Mouse (Mus musculus) gastrocnemius, postnatal 25 days (tissue): ENCODE results near the gene Ppp1cb. TPM values are rescaled to one million over a fixed set of nuclear protein-coding genes. Genes with fewer than 3 reads are reported as not detected.
"Not testable (repeated sequence)": the region's sequence is repeated elsewhere in the genome, so short reads cannot be mapped to it uniquely, and the experiment has no call there.

Experiments
- DNase-seq: peaks from one replicate; pipeline ENCODE4 v3.0.0; 2022
- long read RNA-seq, 2 experiments: library from polyadenylated mRNA; stranded (forward); transcript quantifications; one replicate each; pipeline ENCODE4 v2.0.0; 2021
- total RNA-seq, 2 experiments: library from RNA; stranded (reverse); gene quantifications; 1 replicate in 1 of 2; 2 replicates in 1 of 2; pipeline ENCODE4 v1.2.3; 2021

Gene Ppp1cb
- 100 to 1,000 TPM; 407 TPM for total RNA-seq
- long read RNA-seq, experiment 1, full-length matches to known transcripts, result 121 of 146 reads
- long read RNA-seq, experiment 1, partial matches to known transcripts, result 4 of 146 reads
- long read RNA-seq, experiment 1, other reads (novel, unspliced or antisense), result 21 of 146 reads
- long read RNA-seq, experiment 2, full-length matches to known transcripts, result 318 of 344 reads
- long read RNA-seq, experiment 2, partial matches to known transcripts, result 11 of 344 reads
- long read RNA-seq, experiment 2, other reads (novel, unspliced or antisense), result 15 of 344 reads

DNA sequence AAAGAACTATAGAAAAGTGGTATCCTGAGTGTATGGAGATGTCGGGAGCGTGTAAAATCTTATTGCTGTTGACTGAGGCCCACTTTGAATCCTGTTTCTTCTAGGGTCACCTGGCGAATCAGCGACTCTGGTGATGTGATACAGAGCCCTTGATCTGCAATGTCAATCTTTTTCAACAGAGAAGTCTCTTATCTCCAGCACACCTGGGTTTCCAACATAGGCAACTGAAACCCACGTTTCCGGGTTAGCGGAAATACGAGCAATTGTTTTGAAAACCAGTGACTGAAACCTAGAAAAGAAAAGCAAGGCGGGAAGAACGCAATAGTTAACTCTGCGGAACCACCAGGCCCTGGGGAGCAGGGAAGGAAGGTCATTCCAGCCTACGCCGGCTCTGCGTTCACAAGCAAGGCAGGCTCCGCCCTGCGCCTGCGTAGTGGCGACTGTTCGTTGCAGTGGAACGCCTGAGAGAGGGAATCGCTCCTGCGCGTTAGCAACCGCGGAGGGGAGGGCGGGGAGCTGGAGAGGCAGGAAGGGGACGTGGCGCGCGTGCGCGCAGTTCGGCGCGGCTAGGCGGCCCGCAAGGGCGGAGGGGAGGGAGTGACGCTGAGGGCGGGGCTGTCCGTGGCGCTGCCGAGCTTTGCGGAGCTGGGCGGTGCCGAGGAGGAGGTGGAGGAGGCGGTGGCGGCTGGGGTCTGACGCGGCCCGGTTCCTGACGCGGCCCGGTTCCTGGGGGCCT, at the start of gene Ppp1cb:
Gene Ppp1cb, plus strand, starts transcription at position 436 of the 736 bp plus-strand sequence.
- peak; percentile 99 for DNase-seq

DNA sequence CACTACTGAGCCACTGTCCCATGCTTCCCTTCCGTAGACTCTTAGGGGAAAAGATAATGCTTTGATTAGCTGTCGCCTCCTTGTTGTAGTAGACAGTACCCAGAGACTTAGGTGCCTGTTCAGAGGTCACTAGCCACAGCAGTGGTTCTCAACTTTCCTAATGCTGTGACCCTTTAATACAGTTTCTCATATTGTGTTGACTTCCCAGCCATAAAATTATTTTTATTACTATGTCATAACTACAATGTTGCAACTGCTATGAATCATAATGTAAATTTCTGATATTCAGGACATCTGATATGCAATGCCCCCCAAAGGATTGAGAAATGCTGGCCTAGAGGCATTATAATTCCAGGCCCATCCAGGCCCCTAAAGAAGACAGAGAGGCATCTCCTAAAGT, 48.9 kb upstream of the Ppp1cb start:
- no peak for DNase-seq

- DNase-seq, result no peak
Measured at GRCm38 (mm10) chr5:32410954-32411688, 47.5 kb upstream of the Ppp1cb start.

DNA sequence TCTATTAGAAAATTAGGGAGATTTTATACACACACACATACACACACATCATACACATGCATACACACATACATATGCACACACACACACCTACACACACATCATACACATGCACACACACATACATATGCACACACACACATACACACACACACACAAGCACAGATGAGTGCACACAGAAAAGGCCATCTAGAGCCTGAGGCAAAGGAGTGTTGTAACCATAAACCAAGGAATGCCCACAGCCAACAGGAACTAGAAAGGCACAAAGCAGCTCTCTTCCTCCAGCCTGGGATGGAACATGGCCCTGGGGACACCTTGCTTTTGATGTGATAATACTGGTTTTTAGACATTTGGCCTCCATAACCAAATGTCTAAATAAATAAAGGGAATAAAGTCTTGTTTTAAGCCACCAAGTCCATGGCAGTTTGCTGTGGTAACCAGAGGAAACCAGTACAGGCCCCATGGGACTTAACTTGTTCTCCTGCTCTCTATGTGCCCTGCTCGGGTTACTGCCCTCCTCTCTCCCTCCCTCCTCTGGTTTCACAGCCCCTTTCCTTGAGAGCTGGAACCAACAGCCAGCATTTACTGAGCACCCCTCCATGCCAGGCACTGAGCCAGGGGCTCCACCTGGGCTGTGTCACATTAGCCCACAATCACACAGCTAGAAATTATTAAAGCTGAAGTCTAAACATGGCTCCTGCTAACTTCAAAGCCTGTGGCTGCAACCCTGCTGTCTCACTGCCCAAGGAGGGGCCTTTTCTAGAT, 46.3 kb upstream of the Ppp1cb start:
- DNase-seq, result peak; percentile 35

GRCm38 (mm10) chr5:32413083-32413482, 45.6 kb upstream of the Ppp1cb start:
- DNase-seq, result no peak

DNA sequence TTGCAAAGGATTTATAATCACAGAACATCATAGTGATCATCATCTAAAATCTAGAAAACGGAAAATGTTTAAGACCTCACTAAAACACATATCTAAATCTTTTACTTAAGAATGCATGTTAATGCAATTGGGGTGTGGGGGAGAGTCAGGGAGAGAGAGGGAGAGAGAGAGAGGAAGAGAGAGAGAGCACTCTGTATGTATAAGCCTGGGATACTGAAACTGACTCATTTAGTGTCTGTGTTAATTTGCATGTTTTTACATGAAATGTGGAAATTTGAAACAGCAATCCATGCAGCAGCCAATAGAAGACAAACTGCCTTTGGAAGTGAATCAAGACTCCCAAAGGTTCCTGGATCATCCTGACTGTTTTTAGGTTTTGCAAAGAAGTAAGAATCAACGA, 45.1 kb upstream of the Ppp1cb start:
- DNase-seq, result no peak

DNA sequence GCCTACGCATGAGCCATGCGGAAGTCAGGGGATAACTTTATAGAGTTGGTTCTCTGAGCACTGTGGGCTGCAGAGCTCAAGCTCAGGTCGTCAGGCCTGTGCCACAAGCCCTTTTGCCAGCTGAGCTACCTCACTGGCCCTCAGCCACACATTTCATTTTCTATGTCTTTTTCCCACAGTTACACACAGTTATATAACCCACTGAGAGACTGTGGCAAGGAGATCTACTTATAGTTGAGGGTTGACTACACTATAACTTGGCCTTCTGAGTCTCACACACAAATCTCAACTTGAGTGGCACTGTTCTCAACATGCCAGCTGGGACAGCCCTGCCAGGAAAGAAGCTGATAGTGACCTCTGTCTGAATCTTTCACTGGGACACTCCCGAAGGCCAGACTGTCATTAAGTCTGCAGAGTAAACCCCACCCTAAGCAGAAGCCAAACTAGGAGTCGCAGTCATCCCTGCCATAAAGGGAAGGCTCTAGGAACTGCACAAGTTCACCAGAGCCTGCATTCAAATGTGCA, 44.1 kb upstream of the Ppp1cb start:
- peak; percentile 60 for DNase-seq

DNA sequence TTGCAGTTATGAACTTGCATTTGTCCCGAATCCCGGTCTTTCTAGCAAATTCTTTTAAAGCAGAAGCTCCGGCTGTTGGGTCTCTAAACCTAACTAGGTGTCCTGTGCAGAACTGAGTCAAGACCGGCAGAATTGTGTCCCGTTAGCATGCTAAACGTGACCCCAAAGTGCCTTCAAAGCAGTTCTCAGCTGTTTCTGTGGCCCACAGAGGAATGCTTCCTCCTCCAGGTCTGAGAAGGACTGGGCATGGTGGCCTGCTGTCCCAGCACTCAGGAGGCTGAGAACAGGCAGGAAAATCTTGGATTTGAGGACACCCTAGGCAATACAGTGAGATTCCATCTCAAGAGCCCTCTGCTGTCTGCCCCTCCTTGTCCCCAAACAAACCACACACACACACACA, 43.1 kb upstream of the Ppp1cb start:
- no peak for DNase-seq

DNA sequence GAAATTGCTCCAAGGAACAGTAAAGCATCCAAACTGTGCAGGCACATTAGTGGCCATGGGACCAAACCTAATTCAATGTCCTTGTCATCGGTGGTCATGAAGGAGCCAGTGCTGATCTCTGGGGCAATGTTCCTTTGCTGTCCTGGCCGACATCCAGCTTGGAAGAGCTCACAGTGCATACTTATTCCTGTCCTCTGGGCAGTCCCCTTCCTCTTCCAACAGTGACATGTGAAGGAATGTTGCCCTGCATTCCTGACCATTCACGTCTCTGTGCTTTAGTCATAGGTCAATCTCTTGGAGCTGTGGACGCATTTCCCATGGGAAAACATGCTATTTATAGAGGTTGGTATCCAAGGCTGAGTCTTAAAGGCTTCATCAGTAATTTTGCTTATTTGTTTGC, 41.8 kb upstream of the Ppp1cb start:
- DNase-seq, result peak; percentile 82

DNA sequence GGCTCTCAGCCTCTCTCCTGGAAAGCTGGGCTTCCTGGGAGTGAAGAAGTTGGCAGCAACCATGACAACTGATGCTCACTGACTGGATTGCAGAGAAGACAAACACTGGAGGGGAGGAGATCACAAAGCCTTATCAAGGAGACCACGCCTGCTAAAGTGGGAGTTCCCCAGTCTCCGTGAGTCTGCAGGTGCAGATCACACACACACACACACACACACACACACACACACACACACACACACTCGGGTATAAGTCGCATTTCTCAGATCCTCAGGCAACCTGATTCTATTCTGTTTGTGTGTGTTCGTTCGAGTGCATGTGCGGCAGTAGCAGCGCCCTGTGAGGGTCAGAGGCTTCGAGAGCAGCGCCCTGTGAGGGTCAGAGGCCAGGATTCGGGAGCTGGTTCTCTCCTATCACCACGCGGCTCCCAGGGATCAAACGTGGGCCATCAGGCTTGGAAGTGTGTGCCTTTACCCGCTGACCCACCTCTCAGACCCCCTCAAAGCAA, 36.5 kb upstream of the Ppp1cb start:
- no peak for DNase-seq

GRCm38 (mm10) chr5:32423339-32424046, 35.1 kb upstream of the Ppp1cb start:
- DNase-seq, result no peak

DNA sequence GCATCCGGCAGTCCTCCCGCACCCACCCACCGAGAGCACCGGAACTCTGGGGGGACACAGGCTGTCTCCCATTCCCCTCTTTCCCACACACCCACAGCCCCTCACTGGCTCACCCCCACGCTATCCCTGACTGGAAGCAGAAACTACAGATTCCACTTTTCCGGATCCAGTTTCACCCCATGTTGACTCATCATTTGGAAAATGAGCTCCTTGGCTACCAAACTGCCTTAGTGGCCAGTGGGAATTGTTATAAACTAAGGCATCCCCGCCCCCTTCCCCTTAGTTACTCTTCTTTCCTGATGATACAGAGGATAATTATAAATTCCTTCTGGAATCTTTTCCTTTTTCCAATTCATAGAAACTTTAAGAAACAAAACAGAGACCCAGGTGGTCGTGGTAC, 34.2 kb upstream of the Ppp1cb start:
- DNase-seq, result no peak

GRCm38 (mm10) chr5:32425485-32426171, 33.0 kb upstream of the Ppp1cb start:
- DNase-seq, result no peak

- no peak for DNase-seq
Measured at GRCm38 (mm10) chr5:32430399-32430798, 28.2 kb upstream of the Ppp1cb start.

DNA sequence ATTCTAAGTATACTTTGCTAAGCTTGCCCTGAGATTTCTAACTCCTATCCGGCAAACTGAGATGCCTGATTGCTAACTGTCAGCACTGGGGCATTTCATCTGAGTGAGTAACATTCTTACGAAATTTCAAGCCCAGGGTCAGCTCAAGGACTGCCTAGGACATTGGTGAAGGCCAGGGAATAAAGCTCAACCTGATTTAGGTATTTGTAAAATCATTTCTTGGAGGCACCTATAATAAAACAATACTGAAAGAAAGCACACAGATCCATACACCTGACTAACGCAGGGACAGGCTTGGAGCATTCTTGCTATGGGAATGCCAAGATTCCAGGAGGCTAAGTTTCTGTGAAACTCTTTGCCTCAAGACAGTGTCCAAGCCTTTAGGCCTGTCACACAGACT, 24.3 kb upstream of the Ppp1cb start:
- DNase-seq, result not testable (repeated sequence)

DNA sequence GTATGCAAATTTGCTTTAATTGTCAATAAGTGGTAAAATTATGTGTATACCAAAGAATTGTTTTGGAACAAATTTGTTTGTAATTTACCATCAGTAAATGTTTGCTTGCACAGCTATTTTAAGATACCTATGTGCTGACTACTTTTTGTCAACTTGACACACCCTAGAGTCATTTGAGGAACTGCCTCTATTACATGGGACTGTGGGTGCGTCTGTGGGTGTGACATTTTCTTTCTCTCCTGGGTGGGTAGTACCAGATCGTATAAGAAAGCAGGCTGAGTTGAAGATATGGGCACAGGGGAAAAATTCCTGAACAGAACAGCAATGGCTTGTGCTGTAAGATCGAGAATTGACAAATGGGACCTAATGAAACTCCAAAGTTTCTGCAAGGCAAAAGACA, 23.0 kb upstream of the Ppp1cb start:
- no peak for DNase-seq

DNA sequence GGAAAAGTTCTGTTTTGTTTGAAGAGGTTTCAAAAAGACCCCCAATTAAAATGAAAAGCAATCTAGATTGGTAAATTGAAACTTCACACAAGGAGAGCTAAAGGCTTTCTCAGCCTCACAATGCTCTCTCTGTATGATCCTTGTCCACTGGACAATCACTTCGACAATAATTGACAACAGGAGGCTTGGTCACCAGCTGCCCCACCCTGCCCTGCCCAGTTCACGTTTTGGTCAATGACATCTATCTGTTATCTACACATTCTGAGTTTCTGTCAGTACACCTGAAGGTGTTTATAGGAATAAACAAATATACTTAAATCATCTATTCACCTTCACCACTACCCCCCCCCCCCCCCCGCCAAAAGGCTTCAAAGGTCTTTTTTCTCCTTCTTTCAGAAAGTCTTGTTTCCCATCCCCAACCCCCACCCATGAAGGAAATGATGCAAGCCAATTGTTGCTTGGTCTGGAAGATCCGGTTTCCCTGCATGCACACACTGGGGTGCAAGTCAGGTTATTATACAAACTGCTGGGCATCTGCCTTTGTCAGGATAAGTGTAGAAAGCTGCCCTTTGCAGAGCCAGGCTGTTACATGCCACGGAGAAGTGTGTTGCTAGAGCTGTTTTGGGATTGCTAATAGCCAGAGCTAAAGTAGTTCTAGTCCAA, 20.6 kb upstream of the Ppp1cb start:
- DNase-seq, result no peak

GRCm38 (mm10) chr5:32438564-32438922, 20.1 kb upstream of the Ppp1cb start:
- no peak for DNase-seq

- no peak for DNase-seq
Measured at GRCm38 (mm10) chr5:32441336-32441735, 17.3 kb upstream of the Ppp1cb start.

DNA sequence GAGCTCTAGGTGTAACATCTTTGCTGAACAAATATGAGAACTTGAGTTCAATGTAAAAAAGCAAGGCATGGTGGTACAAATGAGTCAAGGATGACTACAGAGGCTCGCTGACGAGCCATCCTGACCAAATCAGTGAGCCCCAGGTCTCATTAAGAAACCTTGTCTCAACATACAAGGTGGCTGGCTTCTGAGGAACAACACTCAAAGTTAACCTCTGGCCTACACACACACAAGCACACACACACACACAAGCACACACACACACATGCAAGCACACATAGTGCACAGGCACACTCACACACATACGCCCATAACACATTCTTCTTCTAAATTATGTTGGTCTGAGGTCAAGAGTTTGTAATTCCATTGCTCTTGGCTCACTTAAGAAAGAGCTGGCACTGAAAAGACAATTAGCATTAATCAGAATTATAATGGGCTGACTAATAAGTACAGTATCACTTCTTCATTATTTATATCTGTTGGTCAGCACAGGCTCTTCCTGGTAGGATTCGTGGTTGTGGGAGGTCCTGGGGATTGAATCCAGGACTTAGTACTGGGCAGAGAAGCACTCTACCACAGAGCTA, 16.6 kb upstream of the Ppp1cb start:
- DNase-seq, result no peak
